Mouse (Mus musculus) bone marrow, adult 2 months (tissue): ENCODE measurements around the gene Phospho1.

Experiments used
- CTCF ChIP-seq: fragments of 200-500 bp; IDR thresholded peaks from 2 replicates; pipeline ENCODE4 v1.5.1; 2011; ENCODE audit warnings: low read length, control low read depth; ENCODE audit not compliant: control insufficient read depth, insufficient read depth
- POLR2A ChIP-seq: fragments of 200-500 bp; IDR thresholded peaks from 2 replicates; pipeline ENCODE4 v1.6.1; 2011; ENCODE audit warnings: low read depth, mild to moderate bottlenecking, control low read depth, low read length, borderline replicate concordance; ENCODE audit not compliant: control insufficient read depth

GRCm38 (mm10) chr11:95875804-95876203, 51.5 kb downstream of the Phospho1 start:
- TF ChIP-seq POLR2A, result no peak
- TF ChIP-seq CTCF, result no peak
